Mouse (Mus musculus): ENCODE results near the gene Dmd.

The Dmd gene

DNA sequence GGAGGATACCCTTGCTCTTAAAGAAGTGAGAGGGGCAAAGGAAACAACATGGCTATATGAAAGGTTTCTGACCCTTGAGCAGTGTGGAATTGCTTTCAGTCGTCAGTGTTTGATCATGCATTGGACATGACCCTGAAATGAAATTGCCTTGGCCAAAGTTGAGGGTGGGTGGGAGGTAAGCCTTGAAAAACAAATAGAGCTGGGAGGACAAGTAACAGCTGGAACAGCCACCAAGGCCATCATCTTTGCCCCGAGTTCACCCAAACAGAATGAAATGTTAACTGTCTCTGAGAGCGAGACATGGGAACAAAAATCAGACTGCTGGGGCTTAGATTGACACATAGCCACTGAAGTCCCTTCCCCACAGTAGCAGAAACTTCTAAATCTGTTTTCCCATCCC is 2100.9 kb downstream of the Dmd start:
- DNase-seq: no peak

DNA sequence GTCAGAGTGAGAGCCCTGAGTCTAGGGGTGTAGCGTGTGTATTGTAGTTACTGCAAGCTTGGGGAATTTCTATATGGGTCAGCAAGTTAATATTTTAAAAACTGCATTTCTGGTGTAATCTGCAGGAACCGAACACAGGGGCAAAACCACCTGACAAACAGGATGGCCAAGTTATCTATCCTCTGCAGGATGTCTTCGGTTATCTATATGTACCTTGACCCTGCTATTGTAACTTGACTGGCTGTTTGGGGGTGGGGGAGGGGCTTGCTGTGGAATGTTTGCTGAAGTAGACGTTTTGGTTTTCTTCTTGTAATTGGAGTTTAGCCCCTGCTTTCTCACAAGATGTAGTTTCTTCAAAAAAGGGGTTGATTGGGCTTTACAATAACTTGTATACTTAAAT is 2124.9 kb downstream of the Dmd start:
- no peak for DNase-seq

DNA sequence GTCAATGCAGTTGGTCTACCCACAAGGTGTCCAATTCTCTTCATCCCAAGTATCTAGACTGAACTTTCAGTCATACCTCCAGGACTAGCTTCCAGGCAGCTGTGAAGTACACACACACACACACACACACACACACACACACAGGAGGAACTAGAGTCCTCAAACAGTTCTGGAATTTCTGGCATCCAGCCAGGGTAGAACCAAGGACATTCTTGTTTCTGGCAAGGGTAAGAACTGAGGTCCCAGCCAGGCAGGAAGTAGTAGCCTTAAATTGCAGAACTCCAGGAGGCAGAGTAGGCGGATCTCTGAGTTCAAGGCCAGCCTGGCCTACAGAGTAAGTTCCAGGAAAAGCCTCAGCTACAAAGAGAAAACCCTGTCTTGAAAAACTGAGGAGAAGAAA is 2128.2 kb downstream of the Dmd start:
- DNase-seq: peak; percentile 47

DNA sequence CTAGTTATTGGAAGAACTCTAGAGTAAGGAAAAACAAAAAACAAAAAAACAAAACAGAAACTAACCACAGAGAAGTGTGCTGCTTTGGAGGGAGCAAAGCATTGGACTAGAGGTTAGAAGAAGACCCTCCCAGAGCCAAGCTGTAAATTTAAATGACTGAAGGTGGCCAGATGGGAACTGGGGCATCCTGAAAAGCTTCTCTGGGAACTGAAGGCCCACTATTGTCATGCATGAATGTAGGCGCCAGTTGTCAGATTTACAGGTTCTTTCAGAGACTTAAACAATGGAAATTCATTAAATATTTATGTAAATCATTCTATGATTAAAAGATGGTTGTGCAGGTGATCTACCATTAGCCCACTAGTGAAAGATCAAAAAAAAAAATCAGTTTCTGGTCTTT is 2128.9 kb downstream of the Dmd start:
- no peak for DNase-seq

DNA sequence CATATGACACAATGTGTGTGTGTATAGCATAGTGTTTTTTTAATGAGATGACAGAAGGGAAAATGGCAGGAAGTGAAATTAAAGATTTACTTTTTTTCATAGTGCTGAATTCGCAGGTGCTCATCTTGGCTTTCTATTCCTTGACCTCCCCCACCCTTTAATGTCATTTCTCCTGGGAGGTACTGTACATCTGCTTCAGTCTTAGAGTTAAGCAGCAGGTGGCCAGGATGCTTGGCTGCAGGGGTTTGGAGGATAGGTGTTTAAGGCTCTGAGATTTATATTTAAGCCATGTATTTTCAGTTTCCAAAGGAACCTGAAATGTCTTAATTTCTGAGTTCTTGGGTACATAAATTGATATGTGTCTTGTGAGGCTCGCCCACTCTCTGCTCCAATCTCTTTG is 2130.5 kb downstream of the Dmd start:
- DNase-seq: no peak

DNA sequence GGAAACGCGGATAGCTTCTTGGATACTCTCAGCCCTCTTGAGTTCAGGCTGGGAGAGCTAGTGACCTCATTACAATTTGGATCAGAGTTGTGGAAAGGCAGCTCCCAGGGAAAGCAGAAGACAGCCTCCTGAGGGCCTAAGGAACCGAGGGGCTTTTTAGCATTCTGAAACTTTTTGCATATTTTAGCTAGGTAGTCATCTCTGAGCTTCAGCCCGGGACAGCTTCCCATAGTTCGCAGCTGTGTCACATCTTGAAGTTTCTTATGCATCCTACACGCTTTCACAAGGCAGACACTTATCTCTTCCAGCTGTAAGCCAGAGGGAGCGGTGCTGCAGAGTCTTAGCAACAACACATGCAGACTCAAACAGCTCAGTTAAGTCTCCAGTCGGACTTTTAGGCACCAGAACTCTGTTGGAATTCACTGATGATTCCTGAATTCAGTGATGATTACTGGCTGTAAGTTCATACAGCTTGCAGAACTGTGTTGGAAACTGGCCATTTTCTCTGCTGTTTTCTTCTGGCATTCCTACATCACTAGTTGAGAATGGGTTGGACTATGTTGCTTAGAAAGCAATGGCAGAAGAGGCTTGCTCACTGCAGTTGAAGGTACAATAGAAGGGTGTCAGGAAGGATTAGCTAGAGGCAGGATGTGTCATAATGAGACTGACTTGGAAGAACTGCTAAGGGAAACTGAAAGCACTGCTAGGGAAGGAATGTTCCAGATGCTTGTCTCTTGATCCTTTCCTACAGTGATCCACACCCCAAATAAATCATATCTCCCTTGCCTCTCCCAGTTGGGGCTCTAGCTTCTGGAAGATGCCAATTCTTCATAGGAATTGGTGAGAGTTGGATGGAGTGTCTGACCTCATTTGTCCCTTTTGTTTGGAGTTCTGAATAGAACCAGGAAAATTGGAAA is 2135.8 kb downstream of the Dmd start:
- DNase-seq: no peak

DNA sequence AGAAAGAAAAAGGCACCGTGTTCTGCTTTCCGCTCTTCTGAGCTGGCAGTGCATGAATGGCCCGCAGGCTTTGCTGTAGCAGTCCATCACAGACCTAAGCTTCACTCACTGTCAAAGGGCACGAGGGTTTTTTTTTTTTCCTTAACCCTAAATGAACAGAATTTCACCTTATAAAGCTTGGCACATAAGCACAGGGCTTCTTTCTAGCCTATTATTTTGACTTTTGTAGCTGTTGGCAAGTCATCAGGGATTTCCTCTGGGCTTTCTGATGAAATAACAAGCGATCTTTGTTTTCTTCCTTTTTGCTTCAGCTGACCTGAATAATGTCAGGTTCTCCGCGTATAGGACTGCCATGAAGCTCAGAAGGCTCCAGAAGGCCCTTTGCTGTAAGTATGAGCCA is 2140.8 kb downstream of the Dmd start:
- DNase-seq: no peak

DNA sequence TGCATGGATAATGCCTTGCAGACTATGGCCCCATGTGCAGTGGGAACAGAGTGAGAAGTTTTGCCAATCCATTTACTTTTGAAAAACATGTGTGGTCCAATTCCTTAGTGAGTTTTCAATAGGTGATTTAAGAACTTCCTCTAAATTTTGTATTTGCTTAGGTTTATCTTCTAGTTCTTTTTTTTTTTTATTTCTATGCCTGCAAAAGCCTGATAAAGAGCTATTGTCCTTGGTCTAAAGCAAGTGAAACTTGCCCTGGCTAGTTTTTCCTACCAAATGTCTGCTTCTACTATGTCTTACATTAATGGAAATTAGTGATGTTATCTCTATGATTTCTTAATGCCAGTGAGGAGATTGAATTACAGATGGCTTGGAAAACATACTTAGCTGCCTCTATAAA is 2144.7 kb downstream of the Dmd start:
- no peak for DNase-seq

DNA sequence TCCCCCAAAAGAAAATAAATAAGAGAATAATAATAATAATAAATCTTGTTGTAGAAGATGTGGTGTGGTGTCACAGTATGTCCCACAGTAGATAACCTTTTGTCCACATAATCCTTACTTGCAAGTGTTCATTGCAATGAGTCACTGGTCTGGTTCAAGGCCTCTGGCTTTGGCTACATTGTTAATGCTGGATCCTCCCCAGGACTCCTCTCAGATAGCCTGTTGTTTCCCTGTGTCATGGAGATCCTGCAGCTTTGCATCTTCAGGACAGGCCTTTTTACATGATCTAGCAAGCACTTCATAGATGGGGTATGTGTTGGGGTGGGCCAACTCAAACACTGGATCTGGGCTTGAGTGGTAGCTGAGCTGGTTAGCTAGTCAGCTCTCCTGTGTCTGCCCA is 2150.0 kb downstream of the Dmd start:
- DNase-seq: peak; percentile 11

DNA sequence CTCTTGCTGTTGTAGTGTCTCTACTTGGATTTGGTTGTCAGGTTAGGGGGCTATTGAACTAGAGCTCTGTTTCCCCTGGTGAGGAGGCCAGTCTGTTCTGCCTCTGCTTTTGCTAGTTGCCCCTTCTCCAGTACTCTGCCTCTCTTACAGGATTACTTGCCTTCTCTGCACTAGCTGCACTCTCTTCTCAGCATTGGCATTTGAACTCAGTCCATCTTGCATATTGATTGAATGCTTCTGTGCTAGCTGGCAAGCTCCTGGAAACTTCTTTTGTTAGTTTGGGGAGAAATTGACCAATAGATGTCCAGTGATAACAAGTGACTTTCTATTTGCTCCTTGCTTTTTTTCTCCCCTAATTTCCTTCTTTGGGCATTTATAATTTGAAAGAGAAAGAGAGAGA is 2163.7 kb downstream of the Dmd start:
- no peak for DNase-seq

DNA sequence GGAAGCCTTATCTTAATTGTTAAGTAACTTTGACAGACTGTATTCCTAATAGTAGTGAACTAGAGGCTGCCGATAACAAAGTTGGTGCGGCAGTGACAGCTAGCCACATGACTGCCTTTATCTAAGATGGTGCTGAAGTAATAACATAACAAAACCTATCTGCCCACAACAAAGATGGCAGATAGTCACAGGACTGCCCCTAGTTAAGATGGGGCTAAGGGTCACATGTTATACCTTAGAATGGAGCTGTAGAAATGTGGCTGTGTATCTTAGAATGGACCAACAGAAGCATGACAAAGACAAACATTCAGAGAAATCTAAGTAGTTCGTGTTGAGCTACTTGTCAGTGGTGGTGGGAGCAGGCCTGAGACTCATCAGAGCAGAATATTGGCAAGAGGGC is 2184.0 kb downstream of the Dmd start:
- DNase-seq: no peak

DNA sequence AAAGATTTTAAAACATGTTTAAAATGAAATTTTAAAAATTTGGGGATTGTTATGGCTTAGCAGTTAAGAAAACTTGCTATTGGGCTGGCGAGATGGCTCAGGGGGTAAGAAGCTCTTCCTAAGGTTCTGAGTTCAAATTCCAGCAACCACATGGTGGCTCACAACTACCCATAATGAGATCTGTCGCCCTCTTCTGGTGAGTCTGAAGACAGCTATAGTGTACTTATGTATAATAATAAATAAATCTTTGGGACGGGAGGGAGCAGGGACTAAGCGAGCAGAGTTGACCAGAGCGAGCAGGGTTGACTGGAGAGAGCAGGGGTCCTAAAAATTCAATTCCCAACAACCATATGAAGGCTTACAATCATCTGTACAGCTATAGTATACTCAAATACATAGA is 2188.6 kb downstream of the Dmd start:
- no peak for DNase-seq

DNA sequence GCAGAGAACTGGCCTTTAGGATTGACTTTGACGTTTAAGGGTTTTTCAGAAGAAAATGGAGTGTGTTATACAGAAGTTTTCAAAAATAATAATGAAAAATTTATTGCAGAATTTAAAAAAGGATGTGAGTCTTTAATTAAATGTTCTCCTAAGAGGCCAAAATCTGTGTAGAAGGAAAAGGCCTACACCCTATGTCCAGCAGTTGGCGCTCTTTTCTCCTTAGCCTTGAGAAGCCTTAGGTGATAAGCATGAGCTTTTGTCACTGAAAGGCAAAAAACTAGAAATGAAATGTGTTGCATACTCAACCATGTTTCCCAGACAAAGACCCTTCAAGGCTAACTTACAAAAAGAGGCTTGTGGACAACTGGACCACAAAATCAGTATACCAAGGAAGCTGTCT is 2222.6 kb downstream of the Dmd start:
- DNase-seq: no peak

DNA sequence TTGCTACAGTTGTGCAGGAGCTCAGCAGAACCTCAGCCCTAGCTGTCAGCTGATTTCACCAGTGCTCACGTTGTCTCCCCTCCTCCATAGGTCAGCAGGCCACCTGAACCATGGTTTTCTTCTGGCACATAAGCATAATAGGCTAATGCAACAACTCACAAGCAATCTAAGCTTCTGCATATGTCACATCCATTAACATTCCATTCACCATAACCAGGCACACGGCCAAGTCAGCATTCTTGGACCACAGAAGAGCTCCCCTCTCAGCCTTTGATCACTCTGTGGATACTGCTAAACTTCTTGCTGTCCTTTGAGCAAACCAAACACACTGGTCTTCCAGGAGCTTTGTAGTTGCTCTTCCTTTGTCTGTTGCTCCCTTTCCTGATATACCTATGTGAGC is 2238.9 kb downstream of the Dmd start:
- no peak for DNase-seq

DNA sequence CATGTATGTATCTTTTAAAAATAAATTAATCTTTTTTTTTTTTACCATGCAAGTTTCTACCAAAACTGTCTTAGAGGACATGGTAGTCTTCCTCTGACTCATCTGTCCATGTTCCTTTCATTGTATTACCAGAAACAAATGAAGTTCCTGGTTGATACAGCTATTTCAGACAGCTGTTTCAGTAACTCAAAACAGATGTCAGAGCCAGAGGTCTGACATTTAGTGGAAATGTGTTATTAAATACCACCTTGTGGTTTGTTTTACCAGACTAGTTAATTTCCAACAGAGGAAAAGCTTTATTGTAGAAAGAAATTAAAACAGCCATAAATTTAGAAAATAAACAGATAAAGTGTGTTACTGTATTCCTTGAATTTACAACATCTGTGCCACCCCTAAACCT is 2245.2 kb downstream of the Dmd start:
- no peak for DNase-seq

DNA sequence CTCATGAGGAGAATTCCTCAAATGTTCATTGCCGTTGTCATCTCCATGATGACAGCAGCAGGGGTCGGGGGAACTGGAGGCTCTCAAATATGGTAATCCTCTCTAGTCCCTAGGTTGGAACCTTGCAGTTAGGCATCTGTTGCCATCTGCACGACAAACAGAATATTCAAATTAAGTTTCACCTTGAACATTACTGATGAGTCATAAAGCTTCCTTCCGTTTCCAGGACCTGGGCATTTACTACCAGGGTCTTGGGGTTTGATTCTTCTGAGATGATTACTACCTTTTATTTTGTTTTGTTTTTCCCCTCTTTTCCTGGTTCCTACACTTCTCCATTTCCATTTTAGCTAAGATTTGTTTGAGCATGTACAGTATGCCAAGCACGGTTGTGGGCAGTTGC is 2249.0 kb downstream of the Dmd start:
- DNase-seq: no peak

DNA sequence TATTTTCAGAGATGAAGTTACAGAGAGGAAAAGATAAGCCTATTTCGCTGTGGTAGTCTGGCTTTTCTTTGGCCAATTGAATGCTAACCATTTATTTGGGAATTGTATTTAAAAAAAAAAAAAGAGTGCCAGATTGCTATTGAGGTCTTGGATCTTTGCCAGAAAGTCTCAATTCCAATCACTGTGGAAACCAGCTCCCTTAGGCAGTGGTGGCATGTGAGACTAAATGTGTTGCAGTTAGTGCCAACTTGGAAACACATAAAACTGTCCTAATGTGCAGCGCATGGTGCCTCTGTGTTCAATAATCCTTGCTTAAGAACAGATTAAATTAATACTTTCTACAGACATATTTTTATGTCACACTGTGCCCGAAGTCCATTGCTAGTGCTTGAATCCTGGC is 2250.7 kb downstream of the Dmd start:
- peak; percentile 3 for DNase-seq

DNA sequence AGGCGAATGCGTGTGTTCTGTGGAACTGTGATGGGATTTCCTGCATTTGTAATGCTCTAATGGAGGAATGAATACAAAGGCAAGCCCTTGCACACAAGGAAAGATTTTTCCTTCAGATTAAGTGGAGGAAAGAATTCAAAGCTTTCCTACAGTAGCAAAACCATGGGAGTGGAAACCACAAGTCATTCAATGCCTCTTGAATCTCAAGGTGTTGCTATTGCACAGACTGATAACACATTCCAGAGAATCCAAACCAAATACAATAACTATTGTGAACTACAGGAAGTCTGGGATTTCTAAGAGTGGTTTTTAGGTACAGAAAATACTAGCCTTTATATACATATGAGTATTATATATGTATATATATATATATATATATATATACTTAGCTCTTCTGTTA is 2258.3 kb downstream of the Dmd start:
- no peak for DNase-seq

DNA sequence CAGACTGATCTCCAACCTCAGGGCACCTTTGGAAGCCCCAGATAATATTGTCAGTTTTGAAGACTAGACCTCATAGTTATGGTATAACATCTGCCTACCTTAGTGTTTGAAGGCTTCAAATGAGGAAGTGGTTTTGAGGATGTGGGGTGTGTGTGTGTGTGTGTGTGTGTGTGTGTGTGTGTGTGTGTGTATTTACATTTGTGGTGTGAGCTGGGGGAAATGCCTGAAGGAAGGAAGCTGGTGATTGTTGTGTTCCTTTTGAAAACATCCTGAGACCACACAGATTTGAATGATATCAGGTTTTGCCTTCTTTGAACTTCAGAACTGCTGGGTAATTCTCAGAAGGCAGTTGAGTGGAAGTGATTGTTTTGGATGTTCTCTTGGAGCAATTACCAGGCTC is 2278.2 kb downstream of the Dmd start:
- no peak for DNase-seq

DNA sequence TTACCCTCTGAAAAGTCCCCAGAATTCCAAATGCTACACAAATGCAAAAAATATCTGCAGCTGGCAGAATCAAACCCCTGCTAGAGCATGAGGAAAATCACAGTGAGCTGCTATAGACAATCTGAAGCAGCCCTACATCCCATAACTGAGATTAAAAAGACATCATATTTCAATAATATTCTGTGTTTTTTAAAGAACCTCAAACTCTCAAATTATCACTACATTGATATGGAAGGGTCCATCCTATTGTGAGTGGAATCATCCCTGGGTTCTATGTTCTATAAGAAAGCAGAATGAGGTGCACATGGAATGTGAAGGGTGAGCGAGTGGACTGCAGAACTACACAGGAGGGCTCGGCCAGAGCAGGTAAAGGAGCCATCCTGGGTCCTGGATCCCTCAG is 2300.7 kb downstream of the Dmd start, which contains the start of gene Fthl17a:
Gene Fthl17a, plus strand, starts transcription at position 301 of the 400 bp plus-strand sequence.
- no peak for DNase-seq

Measured in kidney, adult 9 months (tissue).